Mouse (Mus musculus) ES-E14 (cell line): ENCODE data around the gene Golga4. TPM values are rescaled to one million over a fixed set of nuclear protein-coding genes. Genes with fewer than 3 reads are reported as not detected.

Source experiments
- DNase-seq: peaks from one replicate; pipeline ENCODE4 v3.0.0-alpha.2; 2013; ENCODE audit warnings: low read depth, low spot score
- H3K27ac ChIP-seq: 2 replicates; pipeline ENCODE4 v1.5.1; 2012; ENCODE audit warnings: low read depth, mild to moderate bottlenecking, low read length, moderate library complexity, mixed read lengths; ENCODE audit not compliant: poor library complexity, insufficient read depth, severe bottlenecking
- H3K36me3 ChIP-seq: 2 replicates; pipeline ENCODE4 v1.6.1; 2012; ENCODE audit warnings: mild to moderate bottlenecking, low read length, moderate library complexity, mixed read lengths; ENCODE audit not compliant: control insufficient read depth, poor library complexity, insufficient read depth, severe bottlenecking
- H3K4me1 ChIP-seq, 2 experiments: fragments of 150-350 bp in 1 of 2; sonication (generic) in 1 of 2; 2 replicates each; pipeline ENCODE4 v1.6.1; 2012; ENCODE audit warnings: low read length in 2 of 2, mild to moderate bottlenecking in 1 of 2, mixed read lengths in 1 of 2; ENCODE audit not compliant: control insufficient read depth in 2 of 2, insufficient read depth in 2 of 2, poor library complexity in 1 of 2
- H3K4me3 ChIP-seq, 2 experiments: fragments of 150-350 bp in 1 of 2; sonication (generic) in 1 of 2; 2 replicates each; pipeline ENCODE4 v1.5.1; 2012; ENCODE audit warnings: low read length in 2 of 2, low read depth in 1 of 2, mild to moderate bottlenecking in 1 of 2, mixed read lengths in 1 of 2; ENCODE audit not compliant: insufficient read depth in 1 of 2, poor library complexity in 1 of 2, severe bottlenecking in 1 of 2
- H3K9ac ChIP-seq: 2 replicates; pipeline ENCODE4 v1.6.1; 2012; ENCODE audit warnings: low read depth, mild to moderate bottlenecking, low read length, mixed read lengths; ENCODE audit not compliant: poor library complexity, insufficient read depth, severe bottlenecking
- H3K9me3 ChIP-seq: fragments of 150-350 bp; sonication (generic); 2 replicates; pipeline ENCODE4 v1.6.1; 2012; ENCODE audit warnings: low read depth, mild to moderate bottlenecking, low read length; ENCODE audit not compliant: control insufficient read depth, insufficient read depth
- CHD2 ChIP-seq: IDR thresholded peaks from 2 replicates; pipeline ENCODE4 v1.6.1; 2014; ENCODE audit warnings: mild to moderate bottlenecking, low read depth, low read length, inconsistent platforms
- HCFC1 ChIP-seq: IDR thresholded peaks from 2 replicates; pipeline ENCODE4 v1.6.1; 2012; ENCODE audit warnings: low read length, inconsistent platforms, borderline replicate concordance; ENCODE audit not compliant: insufficient read depth
- MAFK ChIP-seq: IDR thresholded peaks from 2 replicates; pipeline ENCODE4 v1.6.1; 2014; ENCODE audit warnings: mild to moderate bottlenecking, low read depth, low read length, inconsistent platforms; ENCODE audit not compliant: insufficient read depth
- ZC3H11A ChIP-seq: IDR thresholded peaks from 2 replicates; pipeline ENCODE4 v1.6.1; 2012; ENCODE audit warnings: low read depth, mild to moderate bottlenecking, inconsistent platforms, low read length, borderline replicate concordance
- ZNF384 ChIP-seq: IDR thresholded peaks from 2 replicates; pipeline ENCODE4 v1.6.1; 2012; ENCODE audit warnings: low read depth, low read length, inconsistent platforms
- in situ Hi-C, 2 experiments: fragments of 600-800 bp; cut with MboI; formaldehyde crosslinking; loops; one replicate each; pipeline ENCODE4 v1.15.1; 2025; ENCODE audit warnings: low sequenced_read_pairs in 2 of 2, inconsistent platforms in 1 of 2; ENCODE audit not compliant: unreplicated experiment in 2 of 2
- total RNA-seq: library from RNA; depleted of rRNA; stranded (reverse); fragments of 300-350 nt; gene quantifications from 2 replicates; pipeline ENCODE4 v1.2.3, GENCODE M21; 2012

Gene Golga4
- total RNA-seq, 1 experiment = 73.3 TPM

DNA sequence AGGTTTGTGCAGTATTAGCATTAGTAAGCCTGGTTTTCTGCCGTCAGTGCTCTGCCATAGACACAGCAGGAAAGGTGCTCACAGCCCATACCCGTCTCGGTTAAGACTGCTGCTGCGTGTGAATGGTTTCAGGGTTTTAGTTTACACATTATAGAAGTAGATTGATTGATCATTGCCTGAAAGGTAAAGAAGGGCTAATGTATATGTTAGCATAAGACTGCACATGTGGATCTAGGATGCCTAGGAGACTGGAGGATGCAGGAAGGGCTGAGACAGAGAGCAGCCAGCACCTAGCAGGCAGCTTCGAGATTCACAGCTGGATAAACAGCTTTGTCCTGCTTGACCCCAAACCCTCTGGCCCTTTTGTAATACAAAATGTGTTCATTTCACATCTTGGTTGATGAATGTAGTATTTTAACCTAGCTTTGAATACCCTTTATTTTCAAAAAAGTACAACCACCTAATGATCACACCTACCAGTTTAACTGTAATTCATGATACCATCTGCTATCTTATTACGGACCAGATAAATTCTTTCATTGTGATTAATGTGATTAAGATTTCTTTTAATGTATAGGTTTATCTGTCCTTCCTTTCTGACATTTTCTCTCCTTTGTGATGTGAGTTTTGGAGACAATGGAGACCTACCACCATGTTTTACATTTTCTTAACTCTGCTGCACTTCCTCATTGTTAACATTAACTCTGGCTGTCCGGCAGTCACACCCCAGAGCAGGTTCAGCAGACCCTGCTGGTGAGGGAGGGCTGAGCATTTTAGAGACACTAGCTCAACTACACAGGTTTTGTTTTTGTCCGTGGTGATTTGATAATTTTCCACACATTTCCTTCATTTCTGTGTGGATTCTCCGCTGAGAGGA is 31.6 kb downstream of the Golga4 start:
- DNase-seq = peak; percentile 56
- Histone ChIP-seq H3K27ac (peak overlapping the region; percentile 60; the same call in 1 of the 2 replicates), H3K4me1 (peaks cover 12 to 20% of the 10 kb centered on the region in 2 experiments), H3K9ac (no peak overlapping the region; the same call in 1 of the 2 replicates), H3K36me3 (peaks cover 29% of the 10 kb centered on the region), H3K9me3 (no peaks in the 10 kb centered on the region), H3K4me3 (no peak overlapping the region; a peak in 2 of 4 replicates)
- no peak for TF ChIP-seq ZNF384
- TF ChIP-seq ZC3H11A = no peak
- TF ChIP-seq HCFC1 = no peak
- TF ChIP-seq CHD2 = no peak
- no peak for TF ChIP-seq MAFK
- in situ Hi-C loops = no loop called here

DNA sequence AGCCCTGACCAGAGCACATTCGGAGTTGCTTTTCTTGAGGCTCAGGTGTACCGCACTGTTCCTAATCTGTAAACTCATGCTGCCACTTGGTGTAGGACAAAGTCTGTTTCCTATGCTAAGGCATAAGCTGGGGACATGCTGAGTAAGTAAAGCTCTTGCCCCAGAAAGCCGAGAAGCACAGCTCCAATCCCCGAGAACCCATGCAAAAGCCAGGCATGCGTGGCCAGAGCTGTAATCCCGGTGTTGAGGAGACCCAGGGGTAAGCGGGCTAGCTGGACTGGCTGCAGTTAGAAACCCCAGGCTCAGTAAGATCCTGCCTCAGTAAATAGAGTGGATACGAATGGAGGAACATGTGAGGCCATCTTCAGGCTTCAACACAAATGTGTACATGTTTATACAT is 35.8 kb downstream of the Golga4 start:
- TF ChIP-seq ZC3H11A (no peak), MAFK (no peak), ZNF384 (no peak), HCFC1 (no peak), CHD2 (no peak)
- no peak for DNase-seq
- no peaks in the 10 kb centered on the region for H3K9me3 ChIP-seq
- H3K36me3 ChIP-seq = peaks cover 26% of the 10 kb centered on the region
- H3K4me1 ChIP-seq = peaks cover 13% of the 10 kb centered on the region in 2 experiments
- in situ Hi-C loops = no loop called here
- H3K9ac ChIP-seq = no peak overlapping the region
- H3K27ac ChIP-seq = no peak overlapping the region
- H3K4me3 ChIP-seq = no peak overlapping the region

DNA sequence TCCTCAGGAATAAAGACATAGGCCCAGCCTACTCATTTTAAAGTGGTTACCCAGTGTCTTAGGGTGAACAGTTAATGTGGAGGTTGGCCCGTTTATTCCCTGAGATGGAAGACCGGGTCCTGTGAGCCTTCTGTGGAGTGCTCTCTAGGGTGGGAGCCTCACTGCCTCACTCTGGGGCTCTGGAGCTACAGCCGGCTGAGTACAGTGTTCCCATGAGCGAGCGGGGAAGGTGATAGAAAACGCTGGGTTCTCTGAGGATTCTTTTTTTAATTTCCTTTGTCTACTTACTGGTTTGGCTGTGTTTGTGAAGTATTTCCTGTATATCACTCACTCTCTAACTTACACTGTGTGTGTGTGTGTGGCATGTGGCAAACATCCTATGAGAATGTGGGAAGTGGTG is 39.1 kb downstream of the Golga4 start:
- Histone ChIP-seq H3K27ac (no peak overlapping the region), H3K4me1 (peaks cover under 1 to 2% of the 10 kb centered on the region in 2 experiments; a peak in 1 of 4 replicates), H3K4me3 (no peak overlapping the region), H3K36me3 (peaks cover 21% of the 10 kb centered on the region), H3K9me3 (no peaks in the 10 kb centered on the region), H3K9ac (no peak overlapping the region)
- DNase-seq = no peak
- no peak for TF ChIP-seq CHD2
- no peak for TF ChIP-seq ZC3H11A
- in situ Hi-C loops = no loop called here

DNA sequence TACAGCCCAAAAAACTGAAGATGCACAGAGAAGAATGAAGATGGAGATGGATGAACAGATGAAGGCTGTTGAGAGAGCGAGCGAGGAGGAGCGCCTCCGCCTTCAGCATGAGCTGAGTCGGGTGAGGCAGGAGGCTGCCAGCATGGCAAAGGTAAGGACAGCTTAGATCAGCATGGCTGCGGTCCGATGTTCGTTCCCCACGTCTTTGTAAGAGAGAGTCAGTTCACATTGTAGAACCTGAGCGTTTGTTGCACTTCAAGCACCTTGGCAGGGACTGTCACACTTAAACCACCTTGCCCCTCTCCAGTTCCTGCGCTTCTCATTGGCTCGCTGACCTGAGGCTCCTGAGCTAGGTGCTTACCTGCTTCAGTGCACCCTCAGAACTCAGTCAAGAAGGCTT is 42.6 kb downstream of the Golga4 start:
- no peak overlapping the region for H3K9ac ChIP-seq
- no peak overlapping the region for H3K4me3 ChIP-seq
- TF ChIP-seq MAFK (no peak), ZC3H11A (no peak), CHD2 (no peak), HCFC1 (no peak), ZNF384 (no peak)
- H3K27ac ChIP-seq = no peak overlapping the region
- no peak for DNase-seq
- H3K4me1 ChIP-seq = peaks cover 0 to 2% of the 10 kb centered on the region in 2 experiments; a peak in 1 of 4 replicates
- in situ Hi-C loops = no loop called here
- H3K9me3 ChIP-seq = no peaks in the 10 kb centered on the region
- H3K36me3 ChIP-seq = peaks cover 20% of the 10 kb centered on the region
